Comparison of ENCODE assay signal across 8 mouse cellular contexts in the genomic region with DNA sequence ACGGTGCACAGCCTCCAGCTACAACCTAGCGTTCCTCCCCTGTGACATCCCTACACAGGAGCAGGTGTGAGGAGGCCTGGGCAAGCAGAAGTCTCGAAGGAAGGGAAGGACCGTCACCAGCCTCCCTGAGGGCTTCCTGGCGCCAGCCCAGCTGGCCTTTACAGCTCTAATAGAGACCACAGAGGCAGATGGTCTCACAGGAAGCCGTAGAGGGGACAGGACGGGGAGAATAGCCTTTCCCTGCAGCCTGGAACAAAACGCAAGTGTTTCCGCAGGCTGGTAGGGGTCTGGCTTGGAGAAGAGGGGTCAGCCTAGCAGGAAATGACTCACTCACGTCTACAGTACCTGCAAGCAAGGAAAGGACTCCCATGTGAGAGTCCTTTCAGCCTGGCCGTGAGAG. TPM values are rescaled to one million over a fixed set of nuclear protein-coding genes. Genes with fewer than 3 reads are reported as not detected.
DNase-seq lines count a peak whose midpoint lies in the region; ATAC-seq lines count a peak whose summit lies in the region.
"Had no signal": no experiment of that assay in that cellular context is flagged by ENCODE, and none has a peak within 500 bp of the region (broad histone marks: within the 10 kb centered on the region; RNA-seq: fewer than 3 reads in every experiment).

No protein-coding gene starts in this region.

- DNase-seq in adrenal gland, postnatal 25 days = peak; percentile 51
- DNase-seq in kidney, postnatal 14 days = peak; percentile 80
- no peak for DNase-seq in urinary bladder, postnatal 25 days (ENCODE audit: low spot score)
- DNase-seq in testis, postnatal 10 days (ENCODE audit: low spot score) = no peak
- no peak for DNase-seq in right cerebral cortex, adult 2 months (ENCODE audit: low spot score in 2 of 2)

- H3K4me3 ChIP-seq in brown adipose tissue, adult 24 weeks (ENCODE audit: insufficient read depth, low read depth, low read length) = peak overlapping the region; percentile 46
- peak overlapping the region; percentile 32 for H3K4me3 ChIP-seq in heart, embryonic 13.5 days

- peaks cover 5% of the 10 kb centered on the region for H3K4me1 ChIP-seq in brown adipose tissue, adult 24 weeks (ENCODE audit: control insufficient read depth, insufficient read depth, insufficient read length, low read length)
- H3K4me1 ChIP-seq in heart, embryonic 13.5 days = peaks cover 44% of the 10 kb centered on the region

- H3K9ac ChIP-seq in heart, embryonic 13.5 days = peak overlapping the region; percentile 63

- H3K36me3 ChIP-seq in heart, embryonic 13.5 days = peaks cover 39% of the 10 kb centered on the region

- H3K9me3 ChIP-seq in heart, embryonic 13.5 days = no peaks in the 10 kb centered on the region

- no peaks in the 10 kb centered on the region for H3K27me3 ChIP-seq in heart, embryonic 13.5 days (replicated peaks)

- H3K4me2 ChIP-seq in heart, embryonic 13.5 days = peak overlapping the region; percentile 56

- peak overlapping the region; percentile 89 for H3K27ac ChIP-seq in brown adipose tissue, adult 24 weeks (replicated peaks; ENCODE audit: low read depth, low read length)
- H3K27ac ChIP-seq in heart, embryonic 13.5 days (replicated peaks) = peak overlapping the region; percentile 84

- peak; percentile 7; the same call in 1 of the 2 replicates for ATAC-seq in heart, embryonic 13.5 days (ENCODE audit: extremely low read depth, insufficient number of reproducible peaks, low FRiP score, low TSS enrichment)

- WGBS in heart, embryonic 13.5 days = 60% methylated on average over 11 of the region's 11 CpGs

RNA-seq across cellular contexts. Expression of a gene that starts 13.0 kb away (rescaled TPM):
- total RNA-seq in adrenal gland, postnatal 25 days (2021) = 0.64 and 1.00 TPM in 2 replicates
- not detected in 2 replicates for polyA plus RNA-seq in brown adipose tissue, adult 24 weeks (2012; ENCODE audit: insufficient read depth, insufficient read length, missing spikeins)
- polyA plus RNA-seq in heart, embryonic 13.5 days (2015; fragmentation: Nextera tagmentation; extraction: Ambion mirVana) = 1.2 and 1.4 TPM in 2 replicates

RNA-seq across cellular contexts. Expression of a gene that starts 14.5 kb away (rescaled TPM):
- 57.1 and 99.3 TPM in 2 replicates for total RNA-seq in adrenal gland, postnatal 25 days (2021)
- 12.4 and 18.7 TPM in 2 replicates for polyA plus RNA-seq in brown adipose tissue, adult 24 weeks (2012; ENCODE audit: insufficient read depth, insufficient read length, missing spikeins)
- polyA plus RNA-seq in heart, embryonic 13.5 days (2015; fragmentation: Nextera tagmentation; extraction: Ambion mirVana) = 67.1 and 69.3 TPM in 2 replicates

RNA-seq across cellular contexts. Expression of a gene that starts 17.1 kb away (rescaled TPM):
- total RNA-seq in adrenal gland, postnatal 25 days (2021) = not detected in 2 replicates
- polyA plus RNA-seq in brown adipose tissue, adult 24 weeks (2012; ENCODE audit: insufficient read depth, insufficient read length, missing spikeins) = not detected in 2 replicates
- 0.51 TPM in 1 of 2 replicates, not detected in the other for polyA plus RNA-seq in heart, embryonic 13.5 days (2015; fragmentation: Nextera tagmentation; extraction: Ambion mirVana)
- total RNA-seq: liver, adult 2 months had no signal
- polyA plus RNA-seq: liver, adult 2 months had no signal

RNA-seq across cellular contexts. Expression of a gene that starts 30.8 kb away (rescaled TPM):
- 8.5 and 10.6 TPM in 2 replicates for total RNA-seq in adrenal gland, postnatal 25 days (2021)
- 0.96 and 1.3 TPM in 2 replicates for polyA plus RNA-seq in brown adipose tissue, adult 24 weeks (2012; ENCODE audit: insufficient read depth, insufficient read length, missing spikeins)
- 23.8 and 27.3 TPM in 2 replicates for polyA plus RNA-seq in heart, embryonic 13.5 days (2015; fragmentation: Nextera tagmentation; extraction: Ambion mirVana)

RNA-seq across cellular contexts. Expression of a gene that starts 41.1 kb away (rescaled TPM):
- total RNA-seq in adrenal gland, postnatal 25 days (2021) = 59.5 and 63.8 TPM in 2 replicates
- polyA plus RNA-seq in brown adipose tissue, adult 24 weeks (2012; ENCODE audit: insufficient read depth, insufficient read length, missing spikeins) = 23.3 and 27.2 TPM in 2 replicates
- polyA plus RNA-seq in heart, embryonic 13.5 days (2015; fragmentation: Nextera tagmentation; extraction: Ambion mirVana) = 61.4 and 66.3 TPM in 2 replicates

Comparison
In these comparisons a context has a peak if more than half of its experiments do, and no peak if none do; other contexts are left out.
1. DNase-seq: peak in adrenal gland, postnatal 25 days (single experiment) and kidney, postnatal 14 days (single experiment); none in urinary bladder, postnatal 25 days (single experiment), testis, postnatal 10 days (single experiment) and right cerebral cortex, adult 2 months (0 of 2).